Mouse (Mus musculus) adipocyte (in vitro differentiated cells): ENCODE measurements around the gene Pnkd.
"Not testable (repeated sequence)": the region's sequence is repeated elsewhere in the genome, so short reads cannot be mapped to it uniquely, and the experiment has no call there.

Experiments
- DNase-seq: peaks from one replicate; pipeline ENCODE4 v3.0.0-alpha.2; 2016; ENCODE audit warnings: low spot score

The Pnkd gene

DNA sequence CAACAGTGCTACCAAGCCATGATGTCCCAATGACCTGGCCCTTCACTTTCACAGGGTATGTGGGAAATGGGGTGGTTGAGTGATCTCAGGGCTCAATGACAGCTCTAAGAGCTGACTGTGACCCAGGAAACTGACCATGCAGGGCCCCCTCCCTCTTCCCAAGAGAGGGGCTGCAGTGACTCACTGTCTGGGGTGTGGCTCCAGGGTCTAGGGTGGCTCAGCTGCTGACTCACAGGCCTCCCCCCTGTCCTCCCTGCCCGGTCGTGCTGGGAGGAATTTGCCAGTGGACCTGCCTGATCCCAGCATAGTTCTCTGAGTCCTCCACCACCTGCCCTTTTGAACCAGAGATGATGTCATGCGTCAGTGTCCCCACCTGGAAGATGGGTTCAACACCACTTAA, 12.5 kb downstream of the Pnkd start:
- DNase-seq: peak; percentile 49

DNA sequence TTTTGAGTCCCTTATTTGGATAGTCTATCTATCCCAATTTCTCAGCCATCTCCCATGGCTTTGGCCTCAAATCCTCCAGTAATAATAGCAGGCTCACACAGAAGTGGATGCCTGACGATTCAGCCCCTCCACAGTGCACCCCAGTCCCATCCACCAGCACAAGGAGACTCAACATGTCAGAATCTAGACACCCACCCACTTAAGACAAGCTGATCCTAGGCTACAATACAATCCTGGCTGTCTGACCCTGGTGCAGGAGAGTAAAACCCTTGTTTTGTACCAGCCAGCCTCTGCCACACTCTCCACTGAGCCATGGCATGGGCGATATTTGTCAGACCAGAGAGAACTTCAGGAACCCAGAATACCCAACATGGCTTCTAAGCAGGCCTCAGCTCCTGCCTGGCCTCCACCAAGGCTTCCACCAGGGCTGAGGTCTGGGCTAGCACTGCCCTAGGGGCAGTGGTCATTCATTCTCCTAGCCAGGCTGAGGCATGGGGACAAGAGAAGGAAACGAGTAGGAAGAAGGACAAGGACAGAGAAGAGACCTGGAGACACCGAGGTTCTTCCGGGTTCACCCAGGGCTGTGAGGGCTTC, 13.5 kb downstream of the Pnkd start:
- DNase-seq: no peak

DNA sequence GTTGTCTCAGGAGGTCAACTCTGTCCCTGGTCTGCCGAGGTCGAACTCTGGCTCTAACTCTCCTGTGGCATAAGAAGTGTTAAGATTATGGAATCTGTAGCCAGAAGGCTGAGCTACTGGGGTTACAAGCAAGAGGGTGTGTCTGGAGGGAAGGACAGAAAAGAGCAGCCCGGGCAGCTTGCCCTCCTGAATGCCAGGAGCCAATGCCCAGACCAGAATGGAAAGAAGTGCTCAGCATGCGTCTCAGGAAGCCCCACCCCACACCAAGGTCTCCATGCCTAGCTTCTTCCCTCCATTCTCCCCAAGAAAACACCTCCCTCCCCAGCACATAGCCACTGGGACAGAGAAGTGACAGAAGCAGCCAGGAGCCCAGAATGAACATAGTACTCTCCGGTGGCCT, 14.3 kb downstream of the Pnkd start:
- peak; percentile 87 for DNase-seq

DNA sequence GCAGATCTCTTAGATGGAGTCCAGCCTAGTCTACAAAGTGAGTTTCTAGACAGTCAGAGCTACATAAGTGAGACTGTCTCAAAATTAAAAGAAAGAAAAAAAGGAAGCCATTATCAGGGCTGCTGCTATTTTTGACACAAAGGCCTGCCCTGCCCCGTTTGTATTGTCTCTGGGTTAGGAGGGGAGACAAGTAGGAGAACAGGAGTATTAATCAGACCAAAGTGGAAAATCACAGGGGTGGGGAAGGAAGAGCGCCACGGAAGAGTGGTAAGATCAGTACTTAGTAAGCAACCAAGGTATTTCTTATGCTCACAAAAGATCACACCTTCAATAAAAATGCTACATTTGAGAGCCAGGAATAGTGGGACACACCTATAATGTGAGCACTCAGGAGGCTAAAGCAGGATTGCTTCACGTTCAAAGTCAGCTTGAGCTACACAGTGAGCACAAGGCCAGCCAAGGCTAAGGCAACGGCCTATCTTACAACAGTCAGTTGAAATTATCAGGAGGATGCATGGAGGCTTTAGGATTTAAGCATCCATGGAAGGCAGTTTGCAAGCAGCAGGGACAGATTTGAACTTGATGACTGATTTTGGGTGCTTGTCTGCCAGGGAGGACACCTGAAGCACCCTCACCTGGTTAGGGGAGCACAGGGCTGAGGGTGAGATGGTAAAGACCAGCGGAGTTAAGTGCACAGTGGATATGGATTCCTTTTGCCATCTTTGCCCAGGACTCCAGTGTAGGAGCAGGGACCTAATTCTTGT, 15.8 kb downstream of the Pnkd start:
- DNase-seq: no peak

DNA sequence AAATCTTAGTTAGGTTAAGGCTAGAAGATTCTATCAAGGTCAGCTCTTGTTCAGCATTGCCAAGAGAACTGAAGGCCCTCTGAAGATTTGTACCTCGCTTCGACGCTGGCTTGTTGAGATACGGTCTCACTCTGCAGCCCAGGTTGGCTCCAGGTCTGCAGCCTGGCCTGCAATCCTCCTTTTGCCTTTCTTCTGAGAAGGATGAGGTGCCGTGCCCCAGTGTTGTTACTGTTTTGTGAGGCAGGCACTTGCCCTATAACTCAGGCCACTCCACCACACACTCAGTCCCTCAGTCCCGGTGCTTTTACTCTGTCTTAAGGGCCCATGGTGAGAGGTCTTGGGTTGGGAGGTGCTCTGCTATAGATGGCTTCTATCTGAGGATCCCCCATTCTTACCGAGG, 17.5 kb downstream of the Pnkd start:
- DNase-seq: no peak

DNA sequence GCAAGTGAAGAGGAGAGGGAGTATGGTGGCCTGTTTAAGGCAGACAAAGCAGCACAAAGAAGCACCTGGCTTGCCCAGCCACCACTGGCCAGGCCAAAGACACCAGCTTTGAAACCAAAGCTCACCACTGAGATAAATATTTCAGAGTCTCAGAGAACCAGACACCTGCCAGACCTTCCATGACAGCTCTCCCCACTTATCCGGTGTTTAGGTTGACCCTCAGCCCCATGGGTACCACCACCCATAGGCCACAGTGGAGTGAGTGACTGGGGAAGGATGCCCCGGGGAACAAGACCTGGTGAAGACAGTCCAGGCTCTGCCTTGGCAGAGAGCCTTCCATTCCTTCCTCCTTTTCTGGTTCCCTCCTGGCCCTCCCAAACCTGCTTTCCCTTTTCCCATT, 18.1 kb downstream of the Pnkd start:
- no peak for DNase-seq

DNA sequence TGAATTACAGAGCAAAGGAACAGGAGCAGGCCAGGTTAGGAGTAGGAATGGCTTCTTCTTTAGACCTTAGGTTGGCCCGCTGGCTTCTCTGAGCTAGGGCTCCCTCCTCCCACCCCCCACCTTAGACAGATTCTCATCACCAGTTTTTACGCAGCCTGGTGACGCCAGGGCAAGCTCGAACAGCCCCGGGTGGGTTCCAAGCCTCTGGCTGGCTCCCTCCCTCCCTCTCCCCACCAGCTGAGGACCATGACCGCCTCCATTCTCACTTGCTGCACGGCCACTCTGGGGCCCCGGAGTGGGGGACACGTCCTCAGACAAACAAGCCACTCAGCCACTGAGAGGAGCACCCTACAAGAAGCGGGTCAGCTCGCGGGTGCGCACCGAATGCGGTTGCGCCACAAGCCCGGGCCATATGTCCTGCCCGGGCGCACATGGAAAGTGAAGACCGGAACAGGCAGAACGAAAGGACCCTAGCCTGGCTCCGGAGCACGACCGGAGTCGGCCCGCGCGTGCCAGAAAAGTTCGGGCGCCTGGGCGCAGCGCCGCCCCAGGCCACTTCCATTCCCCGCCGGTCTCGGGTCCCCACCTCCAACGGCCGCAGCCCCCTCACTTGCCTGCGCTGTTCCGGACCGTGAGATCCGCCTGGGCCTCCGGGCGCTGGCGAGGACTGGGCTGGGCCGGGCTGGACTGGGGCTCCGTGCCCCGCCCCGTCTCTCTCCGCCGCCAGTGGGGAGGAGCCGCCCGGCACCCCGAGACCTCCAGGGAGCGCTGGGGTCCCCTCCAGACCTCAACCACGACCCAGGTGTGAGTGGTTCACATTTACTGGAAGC, 19.0 kb downstream of the Pnkd start:
- DNase-seq: peak; percentile 68

DNA sequence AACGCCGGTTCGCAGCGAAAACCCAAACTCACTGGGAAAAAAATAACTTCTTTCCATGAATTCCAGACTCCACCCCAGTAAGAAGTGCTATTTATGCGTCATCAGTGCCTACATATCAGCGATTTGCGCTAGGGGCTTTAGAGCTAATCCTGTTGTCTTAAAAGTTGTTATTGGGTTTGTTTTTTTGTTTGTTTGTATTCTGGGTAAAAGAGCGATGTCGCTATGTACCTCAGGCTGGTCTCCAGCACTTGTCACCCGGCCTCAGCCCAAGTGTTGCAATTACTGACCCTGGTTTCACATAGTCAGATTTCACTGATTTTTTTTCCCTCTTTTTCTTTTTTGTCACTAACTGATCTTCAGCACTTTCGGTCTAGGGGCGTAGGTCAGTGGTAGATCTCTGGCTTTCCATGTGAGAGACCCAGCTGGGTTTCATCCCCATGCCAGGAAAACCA, 19.6 kb downstream of the Pnkd start:
- peak; percentile 87 for DNase-seq

DNA sequence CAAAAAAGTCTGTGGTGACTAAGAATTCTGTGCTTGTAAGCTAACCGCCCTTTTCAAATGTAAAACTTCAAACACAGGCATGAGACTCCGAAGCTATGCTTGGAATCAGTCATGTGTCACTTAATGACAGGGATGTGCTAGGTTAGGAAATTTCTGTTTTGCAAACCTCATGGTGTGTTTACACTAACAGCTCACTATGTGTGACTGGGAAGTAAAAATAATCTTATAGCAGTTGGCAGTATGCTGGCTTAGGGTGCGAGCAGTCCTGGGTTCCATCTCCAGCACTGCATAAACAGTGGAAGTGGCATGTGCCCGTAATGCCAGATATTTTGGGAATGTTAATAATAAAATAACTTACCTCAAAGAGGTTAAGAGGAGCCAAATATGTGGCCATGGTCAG, 20.2 kb downstream of the Pnkd start:
- DNase-seq: no peak

DNA sequence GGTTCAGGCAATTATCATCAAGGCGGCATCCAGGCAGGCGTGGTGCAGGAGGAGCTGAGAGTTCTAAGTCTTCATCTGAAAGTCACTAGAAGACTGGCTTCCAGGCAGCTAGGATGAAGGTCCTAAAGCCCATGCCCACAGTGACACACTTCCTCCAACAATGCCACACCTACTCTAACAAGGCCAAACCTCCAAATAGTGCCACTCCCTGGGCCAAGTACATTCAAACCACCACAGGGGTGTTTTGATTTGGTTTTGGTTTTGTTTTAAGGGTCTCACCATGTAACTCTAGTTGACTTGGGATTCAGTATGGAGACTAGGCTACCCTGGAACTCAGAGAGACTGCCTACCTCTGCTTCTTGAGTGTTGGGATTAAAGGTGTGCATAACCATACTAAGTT, 20.8 kb downstream of the Pnkd start, which contains the start of gene Tmbim1:
Gene Tmbim1, minus strand, starts transcription at position 101 of the 400 bp plus-strand sequence.
- DNase-seq: no peak

DNA sequence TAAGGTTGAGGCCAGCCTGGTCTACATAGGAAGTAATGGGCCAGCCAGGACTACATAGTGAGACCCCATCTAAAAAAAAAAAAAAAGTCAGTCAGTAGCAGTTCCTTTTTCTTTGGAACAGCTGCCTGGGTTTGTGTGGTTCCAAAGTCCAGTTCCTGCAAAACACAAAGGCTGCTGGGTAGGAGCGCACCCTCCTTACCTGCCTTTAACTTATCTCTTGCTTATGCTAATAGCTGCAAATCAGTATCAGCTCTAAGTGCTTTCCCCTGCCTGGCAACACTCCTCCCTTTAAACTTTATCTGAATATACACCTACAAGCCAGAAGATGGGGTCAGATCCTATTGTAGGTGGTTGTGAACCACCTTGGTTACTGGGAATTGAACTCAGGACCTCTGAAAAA, 22.4 kb downstream of the Pnkd start:
- DNase-seq: no peak

DNA sequence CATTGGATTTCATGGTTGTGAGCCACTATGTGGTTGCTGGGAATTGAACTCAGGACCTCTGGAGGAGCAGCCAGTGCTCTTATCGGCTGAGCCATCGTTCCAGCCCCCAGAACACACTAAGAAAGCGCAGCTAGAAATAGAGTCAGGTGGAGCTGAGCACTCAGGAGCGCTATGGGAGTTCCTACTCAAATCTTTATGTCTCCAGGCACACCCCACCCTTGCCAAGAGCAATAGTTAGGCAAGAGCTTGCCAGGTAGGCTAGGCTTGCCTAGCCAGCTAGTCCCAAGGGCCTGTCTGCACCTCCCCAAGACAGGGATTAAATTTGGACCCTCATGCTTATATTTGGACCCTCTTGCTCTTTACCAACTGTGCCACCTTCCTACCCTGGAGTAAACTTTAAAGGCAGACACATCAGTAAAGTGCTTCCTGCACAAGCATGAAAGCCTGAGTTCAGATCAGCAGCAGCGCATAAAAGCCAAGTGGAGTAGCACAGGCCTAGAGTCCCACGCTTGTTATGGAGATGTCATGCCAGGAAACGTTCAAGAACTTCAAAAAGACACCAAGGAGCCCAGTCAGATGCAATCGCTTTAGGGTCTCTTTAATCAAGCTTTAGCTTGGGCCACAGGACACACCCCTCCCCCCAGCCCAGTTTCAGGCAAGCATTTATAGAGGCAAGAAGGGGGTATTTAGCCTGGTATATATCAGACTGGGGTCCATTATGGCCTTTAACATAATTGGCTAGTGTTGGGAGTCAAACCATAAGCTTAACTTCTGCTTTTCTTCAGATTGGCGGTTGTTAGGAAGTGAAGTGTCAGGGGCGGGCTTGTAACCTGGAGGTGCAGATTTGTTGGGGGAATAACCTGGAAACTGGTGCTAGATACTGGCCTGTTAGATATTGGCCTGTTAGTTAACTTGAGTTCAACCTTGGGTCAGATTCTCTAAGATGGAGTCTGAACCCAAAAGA, 23.6 kb downstream of the Pnkd start:
- DNase-seq: no peak

DNA sequence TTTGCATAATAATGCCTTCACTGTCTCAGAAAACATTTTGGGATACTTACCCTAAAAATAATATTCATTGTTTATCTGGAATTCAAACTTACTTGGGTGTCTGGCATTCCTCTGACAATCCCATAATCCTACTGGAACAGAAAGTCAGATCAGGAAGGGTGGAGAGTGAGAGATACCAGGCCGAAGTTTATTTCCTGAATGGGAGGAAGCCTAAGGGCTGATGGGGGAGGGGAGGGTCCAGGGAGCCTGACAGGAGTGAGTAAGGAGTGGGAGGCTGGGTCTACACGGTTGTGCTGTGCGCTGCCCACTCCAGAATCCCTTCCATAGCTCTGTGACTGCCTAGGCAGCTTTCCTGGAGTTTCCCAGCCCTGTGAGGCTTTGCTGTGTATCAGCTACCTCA, 25.0 kb downstream of the Pnkd start:
- no peak for DNase-seq

DNA sequence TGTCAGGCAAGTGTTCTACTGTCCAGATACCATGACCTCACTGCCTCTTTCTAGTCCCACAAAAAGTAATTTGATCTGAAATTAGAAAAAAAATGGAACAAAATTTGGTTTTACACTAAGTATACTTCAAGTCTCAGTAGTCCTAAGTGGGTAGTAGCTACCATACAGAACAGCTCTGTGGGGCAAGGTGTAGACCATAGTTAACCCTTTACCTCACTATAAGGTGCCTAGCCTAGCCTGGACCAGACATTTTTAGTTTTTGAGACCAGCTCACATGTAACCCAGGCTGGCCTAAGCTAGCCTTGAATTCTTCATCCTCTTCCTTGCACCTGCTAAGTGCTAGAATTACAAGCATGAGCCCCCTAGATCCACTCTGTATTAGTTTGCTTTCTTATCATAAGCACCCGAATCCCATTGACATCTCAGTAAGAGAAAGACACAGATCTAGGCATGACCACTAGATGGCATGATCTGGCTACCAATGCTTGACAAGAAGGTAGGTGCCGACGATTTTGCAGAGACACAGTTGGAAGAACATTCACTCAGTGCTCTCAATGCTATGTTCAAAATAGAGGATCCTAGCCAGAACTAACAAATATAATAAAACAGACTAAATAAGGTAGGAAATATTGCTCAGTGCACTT, 28.4 kb downstream of the Pnkd start:
- DNase-seq: peak; percentile 88

DNA sequence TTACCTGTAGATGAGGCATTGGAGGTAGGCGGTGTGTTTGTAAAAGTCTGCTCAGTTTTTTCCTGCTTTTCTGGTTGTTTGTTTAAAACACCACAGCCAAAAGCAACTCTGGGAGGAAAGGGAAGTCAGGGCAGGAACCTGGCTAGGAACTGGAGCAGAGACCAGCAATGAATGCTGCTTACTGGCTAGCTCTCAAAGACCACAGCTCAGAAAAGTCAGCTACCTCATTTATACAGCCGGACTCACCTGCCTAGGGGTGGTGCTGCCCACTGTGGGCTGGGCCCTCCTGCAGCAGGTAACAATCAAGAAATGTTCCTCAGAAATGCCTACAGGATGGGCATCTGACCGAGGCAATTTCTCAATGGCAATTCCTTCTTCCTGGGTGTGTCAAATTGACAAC, 30.1 kb downstream of the Pnkd start:
- DNase-seq: no peak

DNA sequence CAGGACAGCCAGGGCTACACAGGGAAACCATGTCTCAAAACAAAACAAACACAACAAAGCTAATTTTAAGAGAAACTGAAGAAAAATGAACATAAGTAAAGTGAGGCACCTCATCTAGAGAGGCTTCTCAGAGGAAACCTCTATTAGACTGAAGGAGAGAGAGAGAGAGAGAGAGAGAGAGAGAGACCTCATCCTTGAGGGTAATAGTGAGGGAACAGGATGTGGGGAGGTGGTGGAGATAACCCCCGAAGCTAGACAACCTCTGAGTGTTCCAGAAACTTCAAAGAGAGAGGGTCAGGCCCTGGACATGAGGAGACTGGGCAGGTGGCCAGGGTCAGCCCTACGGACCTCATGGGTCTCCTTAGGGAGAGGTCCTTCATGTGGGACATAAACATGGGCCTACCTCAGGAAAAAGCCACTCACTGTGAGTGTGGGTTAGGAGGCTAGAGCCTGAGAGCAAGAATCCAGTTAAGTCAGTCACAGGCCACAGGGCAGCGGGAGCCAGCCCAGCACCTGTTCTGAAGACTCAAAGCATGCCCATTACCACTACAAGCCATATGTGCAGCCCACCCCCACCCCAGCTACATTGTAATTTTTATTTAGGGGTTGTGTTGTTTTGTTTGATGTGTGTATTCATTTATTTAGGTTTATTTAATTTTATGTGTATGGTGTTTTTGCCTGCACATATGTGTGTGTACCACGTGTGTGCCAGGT, 31.5 kb downstream of the Pnkd start:
- no peak for DNase-seq

DNA sequence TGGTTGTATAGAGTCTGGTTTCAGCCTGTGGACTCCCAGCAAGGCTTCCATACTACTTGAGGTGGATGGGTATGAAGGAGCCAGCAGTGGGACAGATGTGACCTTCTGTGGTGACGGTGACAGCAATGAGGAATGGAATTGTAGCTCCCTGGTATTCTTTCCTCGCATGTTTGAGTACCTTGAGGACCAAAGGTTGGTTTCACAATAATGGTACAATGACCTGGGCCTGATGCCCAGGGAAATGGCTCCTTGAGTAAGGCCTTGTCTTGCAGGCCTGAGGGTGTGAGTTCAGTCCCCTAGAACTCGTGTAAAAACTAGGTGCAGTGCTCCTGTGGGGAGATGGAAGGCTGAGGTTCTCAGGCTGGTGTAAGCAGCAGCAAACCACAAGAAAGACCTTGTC, 34.0 kb downstream of the Pnkd start:
- no peak for DNase-seq

DNA sequence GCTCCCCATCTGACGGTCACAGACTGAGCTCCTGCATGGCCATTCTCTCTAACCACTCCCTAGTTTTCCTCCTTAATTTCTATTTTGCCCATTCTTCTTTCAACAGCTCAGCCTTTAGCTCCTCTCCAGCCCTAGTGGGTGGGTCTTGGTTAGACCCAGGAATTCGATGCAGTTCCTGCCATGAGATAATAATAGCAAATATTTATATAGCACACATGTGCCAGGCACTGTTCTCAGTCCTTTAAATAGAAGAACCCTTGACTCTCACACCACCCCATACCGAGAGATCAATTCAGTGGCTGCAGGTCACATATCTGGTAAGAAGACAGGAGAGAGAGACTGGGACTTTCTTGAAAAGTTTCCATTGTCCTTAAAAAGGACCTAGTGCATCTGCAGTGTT, 36.7 kb downstream of the Pnkd start:
- no peak for DNase-seq

DNA sequence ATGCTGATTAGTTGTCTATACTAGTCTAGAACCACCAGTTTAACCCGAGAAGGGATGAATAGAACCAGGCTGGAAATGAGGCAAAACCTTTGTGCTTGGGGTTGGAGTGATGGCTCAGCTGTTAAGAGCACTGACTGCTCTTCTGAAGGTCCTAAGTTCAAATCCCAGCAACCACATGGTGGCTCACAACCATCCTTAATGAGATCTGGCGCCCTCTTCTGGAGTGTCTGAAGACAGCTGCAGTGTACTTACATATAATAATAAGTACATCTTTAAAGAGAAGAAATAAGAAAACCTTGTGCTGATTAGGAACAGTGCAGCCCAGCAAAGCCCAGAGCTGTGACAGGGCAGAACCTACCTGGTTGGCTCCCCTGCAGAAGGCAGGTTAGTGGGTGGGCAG, 42.2 kb downstream of the Pnkd start:
- DNase-seq: not testable (repeated sequence)

DNA sequence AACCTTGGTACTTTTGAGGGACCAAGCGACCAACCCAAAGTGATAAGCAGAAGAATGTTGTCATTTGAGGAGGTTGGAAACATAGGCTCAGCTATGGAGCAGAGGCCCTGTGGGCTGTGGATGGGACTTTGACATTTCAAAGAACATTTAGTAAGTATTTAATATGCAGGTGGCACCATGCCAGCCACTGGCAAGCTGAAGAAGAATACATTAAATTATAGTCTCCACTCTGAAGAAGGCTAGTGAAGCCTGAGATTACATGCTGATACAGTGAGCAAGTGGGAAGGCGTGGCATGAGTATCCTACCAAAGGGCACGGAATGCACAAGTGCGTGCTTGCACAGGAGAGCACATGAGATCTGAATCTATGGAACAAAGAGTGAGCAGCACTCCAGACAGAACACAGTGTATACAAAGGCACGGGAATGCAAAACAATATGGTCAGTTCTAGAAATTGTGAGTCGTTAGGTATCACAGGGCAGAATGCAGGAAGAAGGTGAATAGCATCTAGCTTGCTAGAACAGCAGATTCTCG, 45.2 kb downstream of the Pnkd start:
- no peak for DNase-seq
